Mouse (Mus musculus) bone marrow macrophage, adult 2 months (primary cell): ENCODE results near the gene Mllt1.

Experiments used
- CTCF ChIP-seq: IDR thresholded peaks from 2 replicates; pipeline ENCODE4 v1.5.1; 2012; ENCODE audit warnings: low read depth, mild to moderate bottlenecking, low read length, moderate library complexity
- POLR2A ChIP-seq: IDR thresholded peaks from 2 replicates; pipeline ENCODE4 v1.6.1; 2012; ENCODE audit warnings: mild to moderate bottlenecking, low read depth, low read length, borderline replicate concordance

- TF ChIP-seq CTCF = no peak
- no peak for TF ChIP-seq POLR2A
Observed at GRCm38 (mm10) chr17:56936731-56937130, 1.5 kb upstream of the Mllt1 start.
